Mouse (Mus musculus) T-cell, adult 66 days (primary cell): ENCODE measurements around the gene Hoxc5. TPM values are rescaled to one million over a fixed set of nuclear protein-coding genes. Genes with fewer than 3 reads are reported as not detected.

ENCODE experiments used
- total RNA-seq, 2 experiments: library from RNA; stranded (reverse); gene quantifications; 3 replicates in 1 of 2; 4 replicates in 1 of 2; pipeline ENCODE4 v1.2.4; 2023

Hoxc5 gene
- total RNA-seq, result not detected

GRCm38 (mm10) chr15:102967312-102967510, at the start of gene Hoxc5:
Hoxc5 (plus strand) TSS chr15:102967443.

GRCm38 (mm10) chr15:102921053-102922011, 45.9 kb upstream of the Hoxc5 start, which contains the start of gene Hoxc13:
Hoxc13 (plus strand) TSS chr15:102921103.

GRCm38 (mm10) chr15:102936279-102936972, 30.8 kb upstream of the Hoxc5 start, which contains the start of gene Hoxc12:
Hoxc12 (plus strand) TSS chr15:102936757.

GRCm38 (mm10) chr15:102954192-102955006, 12.8 kb upstream of the Hoxc5 start, which contains the start of gene Hoxc11:
Hoxc11 (plus strand) TSS chr15:102954427.

GRCm38 (mm10) chr15:102966776-102967311, 399 bp upstream of the Hoxc5 start, which contains the start of gene Hoxc10:
Hoxc10 (plus strand) TSS chr15:102966796.

GRCm38 (mm10) chr15:102976171-102976570, 8.9 kb downstream of the Hoxc5 start, which contains the start of gene Hoxc9:
Hoxc9 (plus strand) TSS chr15:102976439.

GRCm38 (mm10) chr15:102990461-102991397, 23.5 kb downstream of the Hoxc5 start, which contains the start of gene Hoxc8:
Hoxc8 (plus strand) TSS chr15:102990607.

GRCm38 (mm10) chr15:102997939-102998355, 30.7 kb downstream of the Hoxc5 start, which contains the start of gene Hoxc6:
Hoxc6 (plus strand) TSS chr15:102998257.

GRCm38 (mm10) chr15:103018636-103019035, 51.4 kb downstream of the Hoxc5 start, which contains the start of gene Hoxc4:
Hoxc4 (plus strand) TSS chr15:103018934.

Other genes starting within 250 kb of the Hoxc5 start
- 10 to 100 TPM; 46.0 to 49.3 TPM for gene Calcoco1, start 245.3 kb upstream of the Hoxc5 start, total RNA-seq
- not detected for gene Hoxc13, start 46.3 kb upstream of the Hoxc5 start, total RNA-seq
- not detected for gene Hoxc12, start 30.7 kb upstream of the Hoxc5 start, total RNA-seq
- gene Hoxc11, start 13.0 kb upstream of the Hoxc5 start, total RNA-seq, result not detected
- gene Hoxc10, start 647 bp upstream of the Hoxc5 start, total RNA-seq, result not detected
- not detected for gene Hoxc9, start 9.0 kb downstream of the Hoxc5 start, total RNA-seq
- not detected for gene Hoxc8, start 23.2 kb downstream of the Hoxc5 start, total RNA-seq
- gene Hoxc6, start 30.8 kb downstream of the Hoxc5 start, total RNA-seq, result not detected
- gene Hoxc4, start 51.5 kb downstream of the Hoxc5 start, total RNA-seq, result not detected
- gene Smug1, start 199.6 kb downstream of the Hoxc5 start, total RNA-seq, result 10 to 100 TPM in 1 of 2 experiments, 1 to 10 TPM in 1; 8.2 to 11.7 TPM